Comparison of ENCODE assay signal across 22 mouse cellular contexts in the genomic region with DNA sequence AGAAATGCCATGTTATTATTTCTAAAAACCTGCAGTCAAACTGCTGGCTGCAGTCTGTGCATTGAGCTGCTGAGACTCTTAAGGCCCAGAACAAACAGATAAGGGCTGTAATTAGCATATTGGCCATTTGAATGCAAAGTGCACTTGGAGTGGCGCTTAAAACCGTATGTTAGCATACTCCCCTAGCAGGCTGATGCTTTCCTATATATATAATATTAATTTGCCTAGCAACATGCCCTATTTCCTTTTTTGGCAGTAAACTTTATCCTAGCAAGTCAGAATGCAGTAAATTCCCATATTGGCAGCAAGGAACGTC.
DNase-seq lines count a peak whose midpoint lies in the region; ATAC-seq and TF ChIP-seq lines count a peak whose summit lies in the region.
"Had no signal": no experiment of that assay in that cellular context is flagged by ENCODE, and none has a peak within 500 bp of the region (broad histone marks: within the 10 kb centered on the region; RNA-seq: fewer than 3 reads in every experiment).

No protein-coding gene starts in this region.

- no peaks in the 10 kb centered on the region for H3K9me3 ChIP-seq in hindbrain, embryonic 10.5 days
- no peaks in the 10 kb centered on the region for H3K9me3 ChIP-seq in hindbrain, postnatal 0 days (ENCODE audit: low read length)
- no peaks in the 10 kb centered on the region for H3K9me3 ChIP-seq in forebrain, embryonic 10.5 days
- H3K9me3 ChIP-seq in forebrain, embryonic 16.5 days (ENCODE audit: control insufficient read depth, low read length) = no peaks in the 10 kb centered on the region
- H3K9me3 ChIP-seq in midbrain, embryonic 14.5 days (ENCODE audit: control insufficient read depth, low read length) = no peaks in the 10 kb centered on the region
- no peaks in the 10 kb centered on the region for H3K9me3 ChIP-seq in kidney, embryonic 16.5 days (ENCODE audit: low read length)
- H3K9me3 ChIP-seq: embryonic facial prominence, embryonic 12.5 days; heart, embryonic 10.5 days; liver, embryonic 13.5 days had no signal

- 22% methylated on average over 3 of the region's 3 CpGs for WGBS in hindbrain, embryonic 10.5 days
- 22% methylated on average over 3 of the region's 3 CpGs for WGBS in hindbrain, postnatal 0 days
- 19% methylated on average over 3 of the region's 3 CpGs for WGBS in forebrain, embryonic 10.5 days
- 13% methylated on average over 3 of the region's 3 CpGs for WGBS in forebrain, embryonic 16.5 days
- 24% methylated on average over 3 of the region's 3 CpGs for WGBS in midbrain, embryonic 14.5 days
- WGBS in kidney, embryonic 16.5 days = 34% methylated on average over 3 of the region's 3 CpGs

- no peak overlapping the region for H3K9ac ChIP-seq in hindbrain, postnatal 0 days (replicated peaks; ENCODE audit: low read length)
- 0 out of 2 replicates have a peak overlapping the region, but pooled peaks have one; percentile 17 for H3K9ac ChIP-seq in forebrain, embryonic 16.5 days (replicated peaks; ENCODE audit: low read depth, low read length)
- H3K9ac ChIP-seq in midbrain, embryonic 14.5 days (replicated peaks; ENCODE audit: low read length) = no peak overlapping the region
- no peak overlapping the region for H3K9ac ChIP-seq in kidney, embryonic 16.5 days (replicated peaks; ENCODE audit: low read length)
- H3K9ac ChIP-seq: embryonic facial prominence, embryonic 12.5 days; liver, embryonic 13.5 days; lung, embryonic 14.5 days had no signal

- DNase-seq in hindbrain, embryonic 10.5 days (ENCODE audit: low spot score) = no peak
- no peak for DNase-seq in hindbrain, postnatal 0 days (ENCODE audit: low spot score)
- no peak for DNase-seq in forebrain, embryonic 10.5 days (ENCODE audit: extremely low spot score, low spot score)
- DNase-seq in midbrain, embryonic 14.5 days = no peak
- no peak for DNase-seq in gastrocnemius, postnatal 25 days
- DNase-seq in adrenal gland, adult 2 months = no peak
- DNase-seq: adrenal gland, postnatal 10 days; cerebellum, adult 18-20 months; cerebellum, postnatal 14 days; gastrocnemius, adult 2 months; heart, postnatal 4 days; liver, embryonic 13.5 days; lung, embryonic 14.5 days; right cerebral cortex, postnatal 14 days had no signal

- TF ChIP-seq CTCF in hindbrain, postnatal 0 days (IDR thresholded peaks at IDR 0.05; ENCODE audit: low read depth) = no peak

- no peak overlapping the region for H3K4me2 ChIP-seq in hindbrain, postnatal 0 days (ENCODE audit: low read depth, low read length)
- H3K4me2 ChIP-seq in forebrain, embryonic 16.5 days (ENCODE audit: low read length) = no peak overlapping the region
- H3K4me2 ChIP-seq in midbrain, embryonic 14.5 days (ENCODE audit: low read length) = no peak overlapping the region
- no peak overlapping the region for H3K4me2 ChIP-seq in kidney, embryonic 16.5 days (replicated peaks; ENCODE audit: low read depth, low read length)
- H3K4me2 ChIP-seq: embryonic facial prominence, embryonic 12.5 days; liver, embryonic 13.5 days; lung, embryonic 14.5 days had no signal

- peaks cover 88% of the 10 kb centered on the region for H3K27me3 ChIP-seq in hindbrain, embryonic 10.5 days (ENCODE audit: insufficient read depth, poor library complexity, severe bottlenecking)
- H3K27me3 ChIP-seq in hindbrain, postnatal 0 days (ENCODE audit: insufficient read depth, low read length) = no peaks in the 10 kb centered on the region
- H3K27me3 ChIP-seq in forebrain, embryonic 10.5 days (ENCODE audit: poor library complexity, severe bottlenecking) = peaks cover 97% of the 10 kb centered on the region
- no peaks in the 10 kb centered on the region; the same call in 1 of the 2 replicates for H3K27me3 ChIP-seq in forebrain, embryonic 16.5 days (replicated peaks; ENCODE audit: control insufficient read depth, insufficient read depth, low read length)
- peaks cover 18% of the 10 kb centered on the region; the same call in 1 of the 2 replicates for H3K27me3 ChIP-seq in midbrain, embryonic 14.5 days (ENCODE audit: control insufficient read depth, insufficient read depth, low read length)
- H3K27me3 ChIP-seq in kidney, embryonic 16.5 days (ENCODE audit: insufficient read depth, low read length) = peaks cover 15% of the 10 kb centered on the region
- H3K27me3 ChIP-seq: liver, embryonic 13.5 days had no signal

- peak overlapping the region; percentile 56 for H3K27ac ChIP-seq in hindbrain, embryonic 10.5 days
- H3K27ac ChIP-seq in hindbrain, postnatal 0 days = no peak overlapping the region
- H3K27ac ChIP-seq in forebrain, embryonic 10.5 days = 0 out of 2 replicates have a peak overlapping the region, but pooled peaks have one; percentile 73
- peak overlapping the region; percentile 61 for H3K27ac ChIP-seq in forebrain, embryonic 16.5 days (ENCODE audit: low read length)
- H3K27ac ChIP-seq in midbrain, embryonic 14.5 days (replicated peaks; ENCODE audit: low read depth, low read length) = peak overlapping the region; percentile 76
- H3K27ac ChIP-seq in kidney, embryonic 16.5 days (ENCODE audit: low read length) = no peak overlapping the region
- H3K27ac ChIP-seq: embryonic facial prominence, embryonic 12.5 days; gastrocnemius, adult 2 months; heart, embryonic 10.5 days; kidney, postnatal 0 days; left cerebral cortex, adult 2 months; liver, embryonic 13.5 days; stomach, postnatal 0 days had no signal

- no peaks in the 10 kb centered on the region for H3K36me3 ChIP-seq in hindbrain, embryonic 10.5 days
- H3K36me3 ChIP-seq in hindbrain, postnatal 0 days (ENCODE audit: insufficient read depth, low read length) = no peaks in the 10 kb centered on the region
- H3K36me3 ChIP-seq in forebrain, embryonic 10.5 days (replicated peaks) = no peaks in the 10 kb centered on the region
- no peaks in the 10 kb centered on the region for H3K36me3 ChIP-seq in forebrain, embryonic 16.5 days (ENCODE audit: control insufficient read depth, insufficient read depth)
- no peaks in the 10 kb centered on the region for H3K36me3 ChIP-seq in midbrain, embryonic 14.5 days (ENCODE audit: control insufficient read depth, insufficient read depth, low read length)
- no peaks in the 10 kb centered on the region for H3K36me3 ChIP-seq in kidney, embryonic 16.5 days (ENCODE audit: insufficient read depth, low read length)
- H3K36me3 ChIP-seq: embryonic facial prominence, embryonic 12.5 days; heart, embryonic 10.5 days; liver, embryonic 13.5 days had no signal

- H3K4me3 ChIP-seq in hindbrain, embryonic 10.5 days = no peak overlapping the region
- no peak overlapping the region for H3K4me3 ChIP-seq in hindbrain, postnatal 0 days (ENCODE audit: low read length)
- H3K4me3 ChIP-seq in forebrain, embryonic 10.5 days = no peak overlapping the region
- H3K4me3 ChIP-seq in forebrain, embryonic 16.5 days (replicated peaks; ENCODE audit: low read length) = no peak overlapping the region
- H3K4me3 ChIP-seq in midbrain, embryonic 14.5 days (replicated peaks; ENCODE audit: low read depth, low read length) = no peak overlapping the region
- H3K4me3 ChIP-seq in kidney, embryonic 16.5 days (ENCODE audit: low read length) = no peak overlapping the region
- H3K4me3 ChIP-seq: embryonic facial prominence, embryonic 12.5 days; gastrocnemius, adult 2 months; heart, embryonic 10.5 days; left cerebral cortex, adult 2 months; liver, embryonic 13.5 days had no signal

- H3K4me1 ChIP-seq in hindbrain, embryonic 10.5 days (replicated peaks) = peaks cover 12% of the 10 kb centered on the region; the same call in 1 of the 2 replicates
- H3K4me1 ChIP-seq in hindbrain, postnatal 0 days (ENCODE audit: insufficient read depth, low read length) = no peaks in the 10 kb centered on the region
- peaks cover 32% of the 10 kb centered on the region for H3K4me1 ChIP-seq in forebrain, embryonic 10.5 days
- peaks cover 10% of the 10 kb centered on the region; the same call in 1 of the 2 replicates for H3K4me1 ChIP-seq in forebrain, embryonic 16.5 days (replicated peaks; ENCODE audit: control insufficient read depth, insufficient read depth, low read length)
- no peaks in the 10 kb centered on the region for H3K4me1 ChIP-seq in midbrain, embryonic 14.5 days (ENCODE audit: control insufficient read depth, insufficient read depth, low read length)
- H3K4me1 ChIP-seq in kidney, embryonic 16.5 days (ENCODE audit: insufficient read depth, low read length) = no peaks in the 10 kb centered on the region
- H3K4me1 ChIP-seq: embryonic facial prominence, embryonic 12.5 days; heart, embryonic 10.5 days; liver, embryonic 13.5 days had no signal

- no peak for ATAC-seq in hindbrain, postnatal 0 days
- peak; percentile 79 for ATAC-seq in forebrain, embryonic 16.5 days
- peak; percentile 76; the same call in 1 of the 2 replicates for ATAC-seq in midbrain, embryonic 14.5 days (ENCODE audit: low FRiP score, low TSS enrichment)
- no peak for ATAC-seq in kidney, embryonic 16.5 days (ENCODE audit: low FRiP score, low TSS enrichment)
- ATAC-seq: activated CD4-positive, CD25-positive, alpha-beta regulatory T cell, adult 4 months had no signal

Comparison
In these comparisons a context has a peak if more than half of its experiments do, and no peak if none do; other contexts are left out.
1. H3K27ac ChIP-seq: peak in hindbrain, embryonic 10.5 days (single experiment), forebrain, embryonic 10.5 days (single experiment), forebrain, embryonic 16.5 days (single experiment) and midbrain, embryonic 14.5 days (single experiment); none in hindbrain, postnatal 0 days (single experiment) and kidney, embryonic 16.5 days (single experiment).
2. ATAC-seq: peak in forebrain, embryonic 16.5 days (single experiment) and midbrain, embryonic 14.5 days (single experiment); none in hindbrain, postnatal 0 days (single experiment) and kidney, embryonic 16.5 days (single experiment).